Mouse (Mus musculus): Measurements from ENCODE around the gene Eif2ak3. TPM values are rescaled to one million over a fixed set of nuclear protein-coding genes. Genes with fewer than 3 reads are reported as not detected.

The Eif2ak3 gene
- polyA plus RNA-seq, 1 experiment = 24.5 TPM

GRCm38 (mm10) chr6:70853371-70853770, 9.1 kb downstream of the Eif2ak3 start:
- Histone ChIP-seq H3K36me3 (ENCODE audit: control insufficient read depth, insufficient read depth, low read length) (peaks cover 4% of the 10 kb centered on the region), H3K4me1 (ENCODE audit: control insufficient read depth, insufficient read depth, insufficient read length, low read length) (no peaks in the 10 kb centered on the region), H3K27ac (ENCODE audit: insufficient read depth, low read depth, low read length) (no peak overlapping the region), H3K4me3 (ENCODE audit: low read depth, low read length) (no peak overlapping the region), H3K27me3 (ENCODE audit: control insufficient read depth, insufficient read depth, low read length) (no peaks in the 10 kb centered on the region)
- TF ChIP-seq POLR2A (IDR thresholded peaks at IDR 0.05; ENCODE audit: low read depth, low read length) (no peak), CTCF (IDR thresholded peaks at IDR 0.05; ENCODE audit: extremely low read depth, insufficient read length, insufficient replicate concordance, low read depth, low read length) (no peak)
- WGBS = 69% methylated on average over 4 of the region's 4 CpGs

- H3K27ac ChIP-seq (ENCODE audit: insufficient read depth, low read depth, low read length) = peak overlapping the region; percentile 74
- WGBS = 82% methylated on average over 13 of the region's 13 CpGs
- TF ChIP-seq POLR2A (IDR thresholded peaks at IDR 0.05; ENCODE audit: low read depth, low read length) = no peak
- TF ChIP-seq CTCF (IDR thresholded peaks at IDR 0.05; ENCODE audit: extremely low read depth, insufficient read length, insufficient replicate concordance, low read depth, low read length) = no peak
- H3K4me1 ChIP-seq (ENCODE audit: control insufficient read depth, insufficient read depth, insufficient read length, low read length) = no peaks in the 10 kb centered on the region
- H3K27me3 ChIP-seq (ENCODE audit: control insufficient read depth, insufficient read depth, low read length) = no peaks in the 10 kb centered on the region
- H3K36me3 ChIP-seq (ENCODE audit: control insufficient read depth, insufficient read depth, low read length) = peaks cover 16% of the 10 kb centered on the region
- H3K4me3 ChIP-seq (ENCODE audit: low read depth, low read length) = no peak overlapping the region
Measured at GRCm38 (mm10) chr6:70855529-70856309, 11.4 kb downstream of the Eif2ak3 start.

GRCm38 (mm10) chr6:70862726-70863125, 18.4 kb downstream of the Eif2ak3 start:
- 83% methylated on average over 7 of the region's 7 CpGs for WGBS
- no peak overlapping the region for H3K4me3 ChIP-seq (ENCODE audit: low read depth, low read length)
- peaks cover 18% of the 10 kb centered on the region for H3K36me3 ChIP-seq (ENCODE audit: control insufficient read depth, insufficient read depth, low read length)
- no peaks in the 10 kb centered on the region for H3K27me3 ChIP-seq (ENCODE audit: control insufficient read depth, insufficient read depth, low read length)
- TF ChIP-seq CTCF (IDR thresholded peaks at IDR 0.05; ENCODE audit: extremely low read depth, insufficient read length, insufficient replicate concordance, low read depth, low read length) = no peak
- no peak for TF ChIP-seq POLR2A (IDR thresholded peaks at IDR 0.05; ENCODE audit: low read depth, low read length)
- H3K4me1 ChIP-seq (ENCODE audit: control insufficient read depth, insufficient read depth, insufficient read length, low read length) = no peaks in the 10 kb centered on the region
- no peak overlapping the region for H3K27ac ChIP-seq (ENCODE audit: insufficient read depth, low read depth, low read length)

GRCm38 (mm10) chr6:70864285-70864684, 20.0 kb downstream of the Eif2ak3 start:
- no peak for TF ChIP-seq POLR2A (IDR thresholded peaks at IDR 0.05; ENCODE audit: low read depth, low read length)
- H3K27ac ChIP-seq (ENCODE audit: insufficient read depth, low read depth, low read length) = no peak overlapping the region
- H3K27me3 ChIP-seq (ENCODE audit: control insufficient read depth, insufficient read depth, low read length) = no peaks in the 10 kb centered on the region
- H3K36me3 ChIP-seq (ENCODE audit: control insufficient read depth, insufficient read depth, low read length) = peaks cover 8% of the 10 kb centered on the region
- H3K4me1 ChIP-seq (ENCODE audit: control insufficient read depth, insufficient read depth, insufficient read length, low read length) = no peaks in the 10 kb centered on the region
- 82% methylated on average over 6 of the region's 6 CpGs for WGBS
- no peak overlapping the region for H3K4me3 ChIP-seq (ENCODE audit: low read depth, low read length)

GRCm38 (mm10) chr6:70866761-70867160, 22.4 kb downstream of the Eif2ak3 start:
- TF ChIP-seq CTCF (IDR thresholded peaks at IDR 0.05; ENCODE audit: extremely low read depth, insufficient read length, insufficient replicate concordance, low read depth, low read length) (no peak), POLR2A (IDR thresholded peaks at IDR 0.05; ENCODE audit: low read depth, low read length) (no peak)
- Histone ChIP-seq H3K27ac (ENCODE audit: insufficient read depth, low read depth, low read length) (no peak overlapping the region), H3K4me1 (ENCODE audit: control insufficient read depth, insufficient read depth, insufficient read length, low read length) (peaks cover 2% of the 10 kb centered on the region; the same call in 1 of the 2 replicates), H3K36me3 (ENCODE audit: control insufficient read depth, insufficient read depth, low read length) (peaks cover 3% of the 10 kb centered on the region; the same call in 1 of the 2 replicates), H3K27me3 (ENCODE audit: control insufficient read depth, insufficient read depth, low read length) (no peaks in the 10 kb centered on the region), H3K4me3 (ENCODE audit: low read depth, low read length) (no peak overlapping the region)
- 67% methylated on average over 5 of the region's 5 CpGs for WGBS

GRCm38 (mm10) chr6:70867297-70867696, 23.0 kb downstream of the Eif2ak3 start:
- H3K27ac ChIP-seq (ENCODE audit: insufficient read depth, low read depth, low read length) = no peak overlapping the region
- H3K36me3 ChIP-seq (ENCODE audit: control insufficient read depth, insufficient read depth, low read length) = no peaks in the 10 kb centered on the region
- no peak overlapping the region for H3K4me3 ChIP-seq (ENCODE audit: low read depth, low read length)
- peaks cover 2% of the 10 kb centered on the region; the same call in 1 of the 2 replicates for H3K4me1 ChIP-seq (ENCODE audit: control insufficient read depth, insufficient read depth, insufficient read length, low read length)
- no peaks in the 10 kb centered on the region for H3K27me3 ChIP-seq (ENCODE audit: control insufficient read depth, insufficient read depth, low read length)
- 96% methylated on average over 9 of the region's 9 CpGs for WGBS
- TF ChIP-seq POLR2A (IDR thresholded peaks at IDR 0.05; ENCODE audit: low read depth, low read length) (no peak), CTCF (IDR thresholded peaks at IDR 0.05; ENCODE audit: extremely low read depth, insufficient read length, insufficient replicate concordance, low read depth, low read length) (no peak)

GRCm38 (mm10) chr6:70871511-70871980, 27.2 kb downstream of the Eif2ak3 start:
- TF ChIP-seq POLR2A (IDR thresholded peaks at IDR 0.05; ENCODE audit: low read depth, low read length) = no peak
- no peak for TF ChIP-seq CTCF (IDR thresholded peaks at IDR 0.05; ENCODE audit: extremely low read depth, insufficient read length, insufficient replicate concordance, low read depth, low read length)
- no peak overlapping the region; the same call in 1 of the 2 replicates for H3K27ac ChIP-seq (ENCODE audit: insufficient read depth, low read depth, low read length)
- no peak overlapping the region for H3K4me3 ChIP-seq (ENCODE audit: low read depth, low read length)
- H3K36me3 ChIP-seq (ENCODE audit: control insufficient read depth, insufficient read depth, low read length) = no peaks in the 10 kb centered on the region
- WGBS = 52% methylated on average over 14 of the region's 14 CpGs
- H3K27me3 ChIP-seq (ENCODE audit: control insufficient read depth, insufficient read depth, low read length) = no peaks in the 10 kb centered on the region
- H3K4me1 ChIP-seq (ENCODE audit: control insufficient read depth, insufficient read depth, insufficient read length, low read length) = peaks cover 8% of the 10 kb centered on the region; the same call in 1 of the 2 replicates
